17 mouse cellular contexts compared by ENCODE assay signal in the genomic region with DNA sequence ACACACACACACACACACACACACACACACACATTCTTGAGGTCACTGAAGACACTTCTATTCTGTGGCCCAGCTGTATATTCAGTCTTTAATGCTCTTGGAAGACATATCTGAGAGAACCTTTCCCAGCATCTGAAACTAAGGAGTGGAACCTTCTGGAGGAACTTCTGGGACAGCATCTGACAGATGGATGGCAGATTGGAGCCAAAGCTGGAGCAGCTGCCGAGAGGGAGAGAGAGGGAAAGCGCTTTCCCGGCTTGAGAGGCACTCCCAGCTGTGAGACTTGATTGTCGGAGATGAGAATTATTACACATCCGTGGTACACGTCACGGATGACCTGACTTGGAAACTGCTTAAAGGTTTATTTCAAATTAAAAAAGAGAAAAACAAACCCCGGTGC. TPM values are rescaled to one million over a fixed set of nuclear protein-coding genes. Genes with fewer than 3 reads are reported as not detected.
"Had no signal": no experiment of that assay in that cellular context is flagged by ENCODE, and none has a peak within 500 bp of the region (broad histone marks: within the 10 kb centered on the region; RNA-seq: fewer than 3 reads in every experiment).

No protein-coding gene starts in this region.

- H3K36me3 ChIP-seq: liver, embryonic 13.5 days; midbrain, embryonic 10.5 days; midbrain, embryonic 13.5 days; neural tube, embryonic 12.5 days; neural tube, embryonic 15.5 days had no signal

- H3K4me2 ChIP-seq: liver, embryonic 13.5 days; midbrain, embryonic 13.5 days; neural tube, embryonic 12.5 days; neural tube, embryonic 15.5 days had no signal

- H3K4me3 ChIP-seq: liver, embryonic 13.5 days; megakaryocyte, embryonic 14.5 days; midbrain, embryonic 10.5 days; midbrain, embryonic 13.5 days; neural tube, embryonic 12.5 days; neural tube, embryonic 15.5 days had no signal

- DNase-seq: kidney, adult 18-20 months; kidney, adult 9 months; kidney, postnatal 14 days; layer of hippocampus, adult 9-11 months; liver, embryonic 13.5 days; lung, adult 2 months; thymus, adult 18-20 months; thymus, postnatal 36 days had no signal

- H3K9me3 ChIP-seq: liver, embryonic 13.5 days; megakaryocyte, embryonic 14.5 days; midbrain, embryonic 10.5 days; midbrain, embryonic 13.5 days; neural tube, embryonic 12.5 days; neural tube, embryonic 15.5 days had no signal

- H3K9ac ChIP-seq: liver, embryonic 13.5 days; midbrain, embryonic 13.5 days; neural tube, embryonic 12.5 days; neural tube, embryonic 15.5 days had no signal

- H3K27me3 ChIP-seq: midbrain, embryonic 13.5 days had no signal

- H3K4me1 ChIP-seq: liver, embryonic 13.5 days; midbrain, embryonic 13.5 days had no signal

- H3K27ac ChIP-seq: liver, embryonic 13.5 days; midbrain, embryonic 10.5 days; midbrain, embryonic 13.5 days; neural tube, embryonic 12.5 days; neural tube, embryonic 15.5 days had no signal

- ATAC-seq: lung, postnatal 0 days; midbrain, embryonic 13.5 days had no signal

RNA-seq across cellular contexts. Expression of a gene that starts 56.8 kb away (rescaled TPM):
- polyA plus RNA-seq: liver, embryonic 13.5 days; liver, embryonic 16.5 days; small intestine, adult 2 months; spleen, adult 2 months had no signal
